Mouse (Mus musculus) ES-Bruce4 (cell line): ENCODE measurements at regions not wholly inside any gene's neighbourhood (a gene's known extent, or its start where the extent isn't known, plus 50 kb on each side); places are given as distances from the start of the nearest gene placed in this dataset.

ENCODE experiments used
- H3K27ac ChIP-seq: 2 replicates; pipeline ENCODE4 v1.5.1; 2012; ENCODE audit warnings: low read length, inconsistent platforms; ENCODE audit not compliant: insufficient read depth
- H3K27me3 ChIP-seq: 2 replicates; pipeline ENCODE4 v1.6.1; 2012; ENCODE audit warnings: mild to moderate bottlenecking, low read length, inconsistent platforms; ENCODE audit not compliant: control insufficient read depth, poor library complexity, insufficient read depth, severe bottlenecking
- H3K36me3 ChIP-seq: 2 replicates; pipeline ENCODE4 v1.6.1; 2012; ENCODE audit warnings: inconsistent platforms, mild to moderate bottlenecking, low read length, moderate library complexity; ENCODE audit not compliant: control insufficient read depth, poor library complexity, insufficient read depth, severe bottlenecking
- H3K4me1 ChIP-seq: one replicate; pipeline ENCODE4 v1.8.1; 2011; ENCODE audit warnings: low read length; ENCODE audit not compliant: control insufficient read depth, insufficient read depth
- H3K4me3 ChIP-seq: 2 replicates; pipeline ENCODE4 v1.5.1; 2011; ENCODE audit warnings: low read depth, mild to moderate bottlenecking, low read length
- H3K9ac ChIP-seq: 2 replicates; pipeline ENCODE4 v1.6.1; 2012; ENCODE audit warnings: low read depth, mild to moderate bottlenecking, inconsistent platforms; ENCODE audit not compliant: poor library complexity, severe bottlenecking
- H3K9me3 ChIP-seq: replicated peaks from 2 replicates; pipeline ENCODE4 v1.6.1; 2012; ENCODE audit warnings: mild to moderate bottlenecking, low read length, inconsistent platforms; ENCODE audit not compliant: control insufficient read depth, poor library complexity, insufficient read depth, severe bottlenecking
- CTCF ChIP-seq: IDR thresholded peaks from one replicate; pipeline ENCODE4 v1.8.1; 2011; ENCODE audit warnings: low read depth, low read length
- EP300 ChIP-seq: IDR thresholded peaks from 2 replicates; pipeline ENCODE4 v1.6.1; 2011; ENCODE audit warnings: low read depth, low read length; ENCODE audit not compliant: insufficient read depth
- POLR2A ChIP-seq: IDR thresholded peaks from one replicate; pipeline ENCODE4 v1.8.1; 2011; ENCODE audit warnings: low read length; ENCODE audit not compliant: insufficient read depth

GRCm38 (mm10) chr4:4465169-4465714, 327.9 kb downstream of the Impad1 start:
- TF ChIP-seq POLR2A (no peak), EP300 (no peak)
- peaks cover 9% of the 10 kb centered on the region for H3K9me3 ChIP-seq
- H3K36me3 ChIP-seq: no peaks in the 10 kb centered on the region
- H3K4me3 ChIP-seq: no peak overlapping the region
- H3K27ac ChIP-seq: no peak overlapping the region
- no peaks in the 10 kb centered on the region for H3K27me3 ChIP-seq
- no peak overlapping the region for H3K9ac ChIP-seq
- H3K4me1 ChIP-seq: no peaks in the 10 kb centered on the region

- Histone ChIP-seq H3K36me3 (no peaks in the 10 kb centered on the region), H3K27me3 (no peaks in the 10 kb centered on the region), H3K27ac (no peak overlapping the region), H3K9ac (no peak overlapping the region), H3K4me3 (no peak overlapping the region), H3K4me1 (no peaks in the 10 kb centered on the region), H3K9me3 (peaks cover 11% of the 10 kb centered on the region)
- TF ChIP-seq CTCF: no peak
- no peak for TF ChIP-seq POLR2A
- TF ChIP-seq EP300: no peak
Observed at GRCm38 (mm10) chr4:4464130-4464700, 328.9 kb downstream of the Impad1 start.

GRCm38 (mm10) chr4:4459258-4459657, 333.9 kb downstream of the Impad1 start:
- TF ChIP-seq EP300: no peak
- TF ChIP-seq POLR2A: no peak
- TF ChIP-seq CTCF: no peak
- no peaks in the 10 kb centered on the region for H3K4me1 ChIP-seq
- H3K4me3 ChIP-seq: no peak overlapping the region

GRCm38 (mm10) chr4:4450104-4450503, 343.1 kb downstream of the Impad1 start:
- no peak for TF ChIP-seq POLR2A
- TF ChIP-seq CTCF: no peak
- no peak for TF ChIP-seq EP300
- no peaks in the 10 kb centered on the region for H3K36me3 ChIP-seq
- 0 out of 2 replicates have a peak, but pooled peaks cover 3% of the 10 kb centered on the region for H3K9me3 ChIP-seq
- H3K9ac ChIP-seq: no peak overlapping the region
- no peak overlapping the region for H3K27ac ChIP-seq
- no peak overlapping the region for H3K4me3 ChIP-seq
- H3K4me1 ChIP-seq: no peaks in the 10 kb centered on the region
- H3K27me3 ChIP-seq: no peaks in the 10 kb centered on the region

More at GRCm38 (mm10) chr4:4459258-4459657, 333.9 kb downstream of the Impad1 start:
- Histone ChIP-seq H3K9me3 (peaks cover 11% of the 10 kb centered on the region), H3K36me3 (no peaks in the 10 kb centered on the region), H3K27me3 (no peaks in the 10 kb centered on the region), H3K27ac (no peak overlapping the region), H3K9ac (no peak overlapping the region)

GRCm38 (mm10) chr4:4442650-4443049, 350.5 kb downstream of the Impad1 start:
- 0 out of 2 replicates have a peak, but pooled peaks cover 2% of the 10 kb centered on the region for H3K9me3 ChIP-seq
- no peaks in the 10 kb centered on the region for H3K36me3 ChIP-seq
- H3K4me1 ChIP-seq: no peaks in the 10 kb centered on the region
- no peak overlapping the region for H3K4me3 ChIP-seq
- no peak overlapping the region for H3K9ac ChIP-seq
- H3K27ac ChIP-seq: no peak overlapping the region
- no peaks in the 10 kb centered on the region; the same call in 1 of the 2 replicates for H3K27me3 ChIP-seq
- no peak for TF ChIP-seq CTCF
- TF ChIP-seq EP300: no peak
- no peak for TF ChIP-seq POLR2A

- no peak overlapping the region for H3K9ac ChIP-seq
- no peak overlapping the region for H3K27ac ChIP-seq
- H3K4me1 ChIP-seq: no peaks in the 10 kb centered on the region
- no peaks in the 10 kb centered on the region for H3K9me3 ChIP-seq
- no peak for TF ChIP-seq EP300
- no peak for TF ChIP-seq CTCF
- TF ChIP-seq POLR2A: no peak
- H3K27me3 ChIP-seq: no peaks in the 10 kb centered on the region; the same call in 1 of the 2 replicates
- no peaks in the 10 kb centered on the region for H3K36me3 ChIP-seq
- H3K4me3 ChIP-seq: no peak overlapping the region
Observed at GRCm38 (mm10) chr4:4437559-4437958, 355.6 kb downstream of the Impad1 start.
